Mouse (Mus musculus) ovary, adult 18-20 months (tissue): Measurements from ENCODE around the gene Trim28.
"Not testable (repeated sequence)": the region's sequence is repeated elsewhere in the genome, so short reads cannot be mapped to it uniquely, and the experiment has no call there.

ENCODE experiments used
- DNase-seq: peaks from one replicate; pipeline ENCODE4 v3.0.0; 2022; ENCODE audit warnings: low spot score, mixed read lengths

Trim28 gene

DNA sequence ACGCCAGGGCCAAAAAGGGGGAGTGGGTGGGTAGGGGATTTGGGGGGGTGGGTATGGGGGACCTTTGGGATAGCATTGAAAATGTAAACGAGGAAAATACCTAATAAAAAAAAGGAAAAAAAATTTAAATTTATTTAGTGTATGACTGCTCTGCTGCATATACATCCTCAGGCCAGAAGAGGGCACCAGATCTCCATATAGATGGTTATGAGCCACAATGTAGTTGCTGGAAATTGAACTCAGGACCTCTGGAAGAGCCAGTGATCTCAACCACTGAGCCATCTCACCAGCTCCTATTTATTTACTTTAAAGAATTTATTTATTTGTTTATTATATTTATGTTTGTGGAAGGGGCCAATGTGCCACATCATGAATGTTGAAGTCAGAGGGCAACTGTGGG is 64.5 kb downstream of the Trim28 start:
- not testable (repeated sequence) for DNase-seq

DNA sequence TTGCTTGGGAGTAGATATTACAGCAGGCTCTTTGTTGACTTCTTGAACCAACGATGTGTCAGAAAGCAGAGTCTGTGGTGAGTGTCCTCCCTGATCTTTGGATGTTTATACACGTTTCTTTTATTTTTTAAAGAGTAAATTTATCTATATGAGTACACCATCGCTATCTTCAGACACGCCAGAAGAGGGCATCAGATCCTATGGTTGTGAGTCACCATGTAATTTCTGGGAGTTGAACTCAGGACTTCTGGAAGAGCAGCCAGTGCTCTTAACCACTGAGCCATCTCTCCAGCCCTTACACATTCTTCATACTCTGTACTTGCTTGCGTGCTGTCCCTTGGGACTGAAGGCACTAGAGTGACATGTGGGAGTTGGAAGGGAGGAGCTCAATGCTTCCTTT is 73.4 kb downstream of the Trim28 start:
- DNase-seq, result no peak
